Mouse (Mus musculus) C2C12 (cell line): Measurements from ENCODE around the gene Prm2. TPM values are rescaled to one million over a fixed set of nuclear protein-coding genes. Genes with fewer than 3 reads are reported as not detected.

Experiments
- H3K27me3 ChIP-seq: one replicate; pipeline ENCODE4 v1.6.1; 2011; ENCODE audit not compliant: control insufficient read depth, insufficient read depth, insufficient read length
- H3K36me3 ChIP-seq: one replicate; pipeline ENCODE4 v1.6.1; 2011; ENCODE audit not compliant: control insufficient read depth, insufficient read depth
- H3K4me3 ChIP-seq: one replicate; pipeline ENCODE4 v1.5.1; 2011; ENCODE audit warnings: mild to moderate bottlenecking, control low read depth; ENCODE audit not compliant: poor library complexity, insufficient read depth, severe bottlenecking
- H3K79me2 ChIP-seq: one replicate; pipeline ENCODE4 v1.6.1; 2011; ENCODE audit not compliant: control insufficient read depth, insufficient read depth
- H3K79me3 ChIP-seq: one replicate; pipeline ENCODE4 v1.6.1; 2011; ENCODE audit warnings: low read depth, control low read depth
- H3ac ChIP-seq: one replicate; pipeline ENCODE3; 2011; ENCODE audit warnings: low read depth; ENCODE audit not compliant: control insufficient read depth, insufficient read length
- CEBPB ChIP-seq: IDR thresholded peaks from one replicate; pipeline ENCODE4 v1.6.1; 2011; ENCODE audit warnings: low read depth, mild to moderate bottlenecking, control low read depth, moderate library complexity
- CTCF ChIP-seq: IDR thresholded peaks from one replicate; pipeline ENCODE4 v1.5.1; 2011; ENCODE audit not compliant: control insufficient read depth, insufficient read depth, insufficient read length
- FOSL1 ChIP-seq: IDR thresholded peaks from one replicate; pipeline ENCODE4 v1.8.0; 2011; ENCODE audit warnings: mild to moderate bottlenecking, low read length; ENCODE audit not compliant: poor library complexity, insufficient read depth, severe bottlenecking
- MAX ChIP-seq: IDR thresholded peaks from one replicate; pipeline ENCODE4 v1.6.1; 2011; ENCODE audit warnings: mild to moderate bottlenecking, control low read depth
- MYOD1 ChIP-seq: IDR thresholded peaks from one replicate; pipeline ENCODE4 v1.6.1; 2011; ENCODE audit warnings: low read depth; ENCODE audit not compliant: control insufficient read depth, insufficient read length
- MYOG ChIP-seq: IDR thresholded peaks from one replicate; pipeline ENCODE4 v1.6.1; 2011; ENCODE audit not compliant: control insufficient read depth, insufficient read length; ENCODE audit errors: extremely low read depth
- USF1 ChIP-seq: IDR thresholded peaks from one replicate; pipeline ENCODE4 v1.6.1; 2011; ENCODE audit warnings: low read depth, mild to moderate bottlenecking, control low read depth, moderate library complexity
- polyA plus RNA-seq: library from polyadenylated mRNA; unstranded; fragments of >200 nt; fragmentation: generic; extraction: Trizol; gene quantifications from one replicate; pipeline ENCODE4 v1.2.1, GENCODE M21; 2012; ENCODE audit warnings: missing spikeins

Prm2 gene
- polyA plus RNA-seq, 1 experiment, result not detected

- TF ChIP-seq CEBPB (no peak), USF1 (no peak), MYOG (no peak), MAX (no peak), CTCF (no peak), FOSL1 (no peak), MYOD1 (no peak)
- Histone ChIP-seq H3K79me3 (no peaks in the 10 kb centered on the region), H3K36me3 (no peaks in the 10 kb centered on the region), H3K27me3 (peaks cover 5% of the 10 kb centered on the region), H3ac (no peak overlapping the region), H3K79me2 (no peaks in the 10 kb centered on the region), H3K4me3 (no peak overlapping the region)
Observed at GRCm38 (mm10) chr16:10819966-10820365, 24.0 kb upstream of the Prm2 start.

- peaks cover 5% of the 10 kb centered on the region for H3K27me3 ChIP-seq
- no peak overlapping the region for H3ac ChIP-seq
- H3K79me2 ChIP-seq, result no peaks in the 10 kb centered on the region
- TF ChIP-seq CEBPB (no peak), FOSL1 (no peak), MYOD1 (no peak), MAX (no peak)
- H3K36me3 ChIP-seq, result no peaks in the 10 kb centered on the region
- no peak overlapping the region for H3K4me3 ChIP-seq
- H3K79me3 ChIP-seq, result no peaks in the 10 kb centered on the region
Observed at GRCm38 (mm10) chr16:10818579-10819135, 22.7 kb upstream of the Prm2 start.

GRCm38 (mm10) chr16:10814864-10815263 is 18.9 kb upstream of the Prm2 start:
- H3K4me3 ChIP-seq, result no peak overlapping the region
- no peak overlapping the region for H3ac ChIP-seq
- no peak for TF ChIP-seq CTCF
- no peak for TF ChIP-seq MAX
- TF ChIP-seq CEBPB, result no peak
- TF ChIP-seq MYOG, result no peak
- TF ChIP-seq USF1, result no peak
- TF ChIP-seq MYOD1, result no peak
- TF ChIP-seq FOSL1, result no peak
- no peaks in the 10 kb centered on the region for H3K79me2 ChIP-seq
- H3K36me3 ChIP-seq, result no peaks in the 10 kb centered on the region
- H3K79me3 ChIP-seq, result no peaks in the 10 kb centered on the region
- peaks cover 4% of the 10 kb centered on the region for H3K27me3 ChIP-seq

- Histone ChIP-seq H3K27me3 (peaks cover 11% of the 10 kb centered on the region), H3K79me3 (no peaks in the 10 kb centered on the region), H3K36me3 (no peaks in the 10 kb centered on the region), H3ac (no peak overlapping the region), H3K79me2 (no peaks in the 10 kb centered on the region), H3K4me3 (no peak overlapping the region)
- TF ChIP-seq MAX (no peak), CTCF (no peak), USF1 (no peak), FOSL1 (no peak), MYOD1 (no peak), MYOG (no peak), CEBPB (no peak)
Observed at GRCm38 (mm10) chr16:10813726-10814125, 17.8 kb upstream of the Prm2 start.

- H3K36me3 ChIP-seq, result no peaks in the 10 kb centered on the region
- H3ac ChIP-seq, result no peak within 1 kb of the TSS
- no peaks in the 10 kb centered on the region for H3K79me2 ChIP-seq
- H3K27me3 ChIP-seq, result peaks cover 17% of the 10 kb centered on the region
- no peak within 1 kb of the TSS for H3K4me3 ChIP-seq
- no peaks in the 10 kb centered on the region for H3K79me3 ChIP-seq
- no peak for TF ChIP-seq FOSL1
- no peak for TF ChIP-seq MYOG
- TF ChIP-seq USF1, result no peak
- TF ChIP-seq CEBPB, result no peak
- TF ChIP-seq MAX, result no peak
- no peak for TF ChIP-seq CTCF
- TF ChIP-seq MYOD1, result no peak
Observed at GRCm38 (mm10) chr16:10812865-10813371, 17.0 kb upstream of the Prm2 start, which contains the start of gene Gm11172. Gm11172 (plus strand) TSS chr16:10812915.
